Mouse (Mus musculus) kidney, postnatal 0 days (tissue): ENCODE measurements at regions not wholly inside any gene's neighbourhood (a gene's known extent, or its start where the extent isn't known, plus 50 kb on each side); places are given as distances from the start of the nearest gene placed in this dataset.

Experiments
- ATAC-seq: fragments of 200-750 bp; cut with Nextera tagmentation; replicated peaks from 2 replicates; pipeline ENCODE4 v1.8.0; 2017; ENCODE audit warnings: low read depth, moderate number of reproducible peaks, moderate TSS enrichment, moderate library complexity; ENCODE audit not compliant: low FRiP score
- DNase-seq: peaks from one replicate; pipeline ENCODE4 v3.0.0-alpha.2; 2016; ENCODE audit warnings: low spot score
- H3K27ac ChIP-seq: fragments of 300-500 bp; sonication (generic); 2 replicates; pipeline ENCODE4 v1.5.1; 2014; ENCODE audit warnings: mild to moderate bottlenecking
- H3K27me3 ChIP-seq: fragments of 300-500 bp; sonication (generic); 2 replicates; pipeline ENCODE4 v1.6.1; 2014; ENCODE audit warnings: low read length, mixed read lengths; ENCODE audit not compliant: insufficient read depth
- H3K36me3 ChIP-seq: fragments of 300-500 bp; sonication (generic); 2 replicates; pipeline ENCODE4 v1.6.1; 2014; ENCODE audit warnings: low read length, mixed read lengths; ENCODE audit not compliant: insufficient read depth
- H3K4me1 ChIP-seq: fragments of 300-500 bp; sonication (generic); replicated peaks from 2 replicates; pipeline ENCODE4 v1.6.1; 2014; ENCODE audit warnings: antibody characterized with exemption, low read length, mixed read lengths; ENCODE audit not compliant: insufficient read depth
- H3K4me2 ChIP-seq: fragments of 300-500 bp; sonication (generic); 2 replicates; pipeline ENCODE4 v1.6.1; 2014; ENCODE audit warnings: mild to moderate bottlenecking, low read length, moderate library complexity, mixed read lengths
- H3K4me3 ChIP-seq: fragments of 300-500 bp; sonication (generic); replicated peaks from 2 replicates; pipeline ENCODE4 v1.5.1; 2014; ENCODE audit warnings: low read depth, low read length
- H3K9ac ChIP-seq: fragments of 300-500 bp; sonication (generic); 2 replicates; pipeline ENCODE4 v1.6.1; 2014; ENCODE audit warnings: low read depth, low read length
- H3K9me3 ChIP-seq: fragments of 300-500 bp; sonication (generic); replicated peaks from 2 replicates; pipeline ENCODE4 v1.6.1; 2016; ENCODE audit warnings: low read length, inconsistent platforms, mixed read lengths
- CTCF ChIP-seq: IDR thresholded peaks from 2 replicates; pipeline ENCODE4 v1.5.1; 2016; ENCODE audit warnings: antibody characterized with exemption, low read depth, mild to moderate bottlenecking, moderate library complexity
- WGBS: fragments of 180-500 bp; shearing (Covaris S2); extraction: QIAGEN DNeasy Blood & Tissue Kit; methylation state at CpG from one replicate; pipeline ENCODE4 v1.1.7; 2014; 5-methylcytosine and 5-hydroxymethylcytosine counted together

- H3K9me3 ChIP-seq, result no peaks in the 10 kb centered on the region
- ATAC-seq, result no peak
- no peaks in the 10 kb centered on the region for H3K27me3 ChIP-seq
Observed at GRCm38 (mm10) chr12:91915486-91915885, 66.5 kb upstream of the Sel1l start.

GRCm38 (mm10) chr12:91910529-91910928 is 61.6 kb upstream of the Sel1l start:
- H3K9ac ChIP-seq, result no peak overlapping the region
- no peak for TF ChIP-seq CTCF
- no peak overlapping the region for H3K4me2 ChIP-seq
- no peaks in the 10 kb centered on the region for H3K27me3 ChIP-seq
- H3K27ac ChIP-seq, result no peak overlapping the region
- no peaks in the 10 kb centered on the region for H3K36me3 ChIP-seq
- WGBS, result 31% methylated on average over 8 of the region's 8 CpGs
- no peaks in the 10 kb centered on the region for H3K9me3 ChIP-seq
- ATAC-seq (no peak), DNase-seq (no peak)
- H3K4me1 ChIP-seq, result no peaks in the 10 kb centered on the region
- no peak overlapping the region for H3K4me3 ChIP-seq

More at GRCm38 (mm10) chr12:91915486-91915885, 66.5 kb upstream of the Sel1l start:
- Histone ChIP-seq H3K36me3 (no peaks in the 10 kb centered on the region), H3K4me2 (no peak overlapping the region), H3K4me1 (no peaks in the 10 kb centered on the region), H3K27ac (no peak overlapping the region), H3K4me3 (no peak overlapping the region), H3K9ac (no peak overlapping the region)
- DNase-seq, result no peak
- 39% methylated on average over 3 of the region's 3 CpGs for WGBS
- no peak for TF ChIP-seq CTCF
